Mouse (Mus musculus): ENCODE measurements around the gene Aamp.
"Not testable (repeated sequence)": the region's sequence is repeated elsewhere in the genome, so short reads cannot be mapped to it uniquely, and the experiment has no call there.

- not testable (repeated sequence) for TF ChIP-seq CTCF (IDR thresholded peaks at IDR 0.05; ENCODE audit: borderline replicate concordance, control insufficient read depth, extremely low read depth, insufficient read depth, low read length, poor library complexity); POLR2A (IDR thresholded peaks at IDR 0.05; ENCODE audit: control insufficient read depth, extremely low read depth, insufficient read depth, low read length, poor library complexity)
These were observed 2.5 kb upstream of the Aamp start for GRCm38 (mm10) chr1:74286869-74287607.

Measured in thymus, adult 2 months (tissue).